ENCODE assay signal across 34 mouse cellular contexts in the genomic region with DNA sequence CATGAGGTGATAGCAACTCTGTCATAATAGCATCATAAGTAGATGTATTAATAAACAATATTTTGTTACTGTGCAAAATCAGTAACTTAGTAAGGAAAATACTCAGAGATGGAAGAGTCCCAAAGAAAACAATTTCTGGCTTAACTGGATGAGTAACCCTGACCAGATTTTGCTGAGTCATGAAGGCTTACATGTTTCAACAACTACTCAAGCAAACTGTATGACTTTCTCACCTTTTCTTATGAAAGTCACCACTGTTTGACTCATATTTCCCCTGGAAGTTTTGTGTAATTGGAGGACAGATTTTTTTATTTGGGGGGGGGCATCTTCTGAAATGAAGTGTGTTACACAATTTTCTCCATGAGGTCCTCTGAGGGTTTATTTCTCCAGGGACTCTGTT. TPM values are rescaled to one million over a fixed set of nuclear protein-coding genes. Genes with fewer than 3 reads are reported as not detected.
A peak's percentile ranks its signal among the peaks of the same experiment; 100 is the strongest.
DNase-seq lines count a peak whose midpoint lies in the region; TF ChIP-seq lines count a peak whose summit lies in the region.
"Had no signal": no experiment of that assay in that cellular context is flagged by ENCODE, and none has a peak within 500 bp of the region (broad histone marks: within the 10 kb centered on the region; RNA-seq: fewer than 3 reads in every experiment).

No protein-coding gene starts in this region.

- in situ Hi-C loops in ES-E14 (cut with MboI; ENCODE audit: low sequenced_read_pairs in 2 of 2, unreplicated experiment in 2 of 2): no loop called here

- DNase-seq in liver, adult 2 months (ENCODE audit: extremely low read depth, low read depth, low spot score): peak; percentile 69
- DNase-seq in liver (no peak), 416B (ENCODE audit: low read depth) (peak; percentile 61), ES-E14 (ENCODE audit: low read depth, low spot score) (no peak)
- DNase-seq in fat pad, adult 2 months (ENCODE audit: extremely low read depth, low read depth, low spot score): peak; percentile 42
- no peak for DNase-seq in layer of hippocampus, postnatal 10 days (ENCODE audit: low spot score in 2 of 2)
- no peak for DNase-seq in yolk sac, embryonic 10.5 days (ENCODE audit: low spot score)
- DNase-seq: adrenal gland, postnatal 10 days; cerebellum, adult 2 months; cerebellum, postnatal 25 days; forebrain, postnatal 0 days; gastrocnemius, postnatal 14 days; heart, adult 11 months; heart, postnatal 10 days; kidney, postnatal 4 days; layer of hippocampus, adult 9-11 months; liver, postnatal 0 days; lung, postnatal 14 days; right cerebral cortex, adult 18-20 months; thymus, postnatal 36 days had no signal

- H3K27ac ChIP-seq in liver, adult 2 months (replicated peaks; ENCODE audit: insufficient read depth, low read depth, low read length): no peak overlapping the region
- H3K27ac ChIP-seq in ES-E14 (ENCODE audit: insufficient read depth, low read depth, low read length, poor library complexity, severe bottlenecking): no peak overlapping the region
- H3K27ac ChIP-seq: embryonic facial prominence, embryonic 13.5 days; forebrain, embryonic 10.5 days; hindbrain, embryonic 10.5 days; intestine, embryonic 15.5 days; kidney, embryonic 15.5 days; left cerebral cortex, adult 2 months; limb, embryonic 10.5 days; midbrain, embryonic 13.5 days; neural tube, embryonic 13.5 days; stomach, embryonic 15.5 days had no signal

- H3K36me3 ChIP-seq in liver, adult 2 months (ENCODE audit: control insufficient read depth, insufficient read depth, low read length): no peaks in the 10 kb centered on the region
- H3K36me3 ChIP-seq in ES-E14 (ENCODE audit: control insufficient read depth, insufficient read depth, low read length, poor library complexity, severe bottlenecking): no peaks in the 10 kb centered on the region
- H3K36me3 ChIP-seq: embryonic facial prominence, embryonic 13.5 days; forebrain, embryonic 10.5 days; heart, embryonic 12.5 days; hindbrain, embryonic 10.5 days; intestine, embryonic 15.5 days; kidney, embryonic 15.5 days; limb, embryonic 10.5 days; midbrain, embryonic 13.5 days; neural tube, embryonic 13.5 days; stomach, embryonic 15.5 days had no signal

- no peak for TF ChIP-seq POLR2A in liver, adult 2 months (IDR thresholded peaks at IDR 0.05; ENCODE audit: extremely low read depth, insufficient read depth, low read length)

- no peak overlapping the region for H3K9ac ChIP-seq in liver, adult 2 months (ENCODE audit: low read depth, low read length)
- no peak overlapping the region for H3K9ac ChIP-seq in ES-E14 (ENCODE audit: insufficient read depth, low read depth, low read length, poor library complexity, severe bottlenecking)
- H3K9ac ChIP-seq: embryonic facial prominence, embryonic 13.5 days; forebrain, postnatal 0 days; heart, embryonic 12.5 days; intestine, embryonic 15.5 days; kidney, embryonic 15.5 days; liver, postnatal 0 days; midbrain, embryonic 13.5 days; neural tube, embryonic 13.5 days; stomach, embryonic 15.5 days had no signal

- no peaks in the 10 kb centered on the region for H3K27me3 ChIP-seq in liver, adult 2 months (ENCODE audit: control insufficient read depth, insufficient read depth, low read length)
- H3K27me3 ChIP-seq: embryonic facial prominence, embryonic 13.5 days; heart, embryonic 12.5 days; intestine, embryonic 15.5 days; kidney, embryonic 15.5 days; megakaryocyte, embryonic 14.5 days; midbrain, embryonic 13.5 days; neural tube, embryonic 13.5 days; stomach, embryonic 15.5 days had no signal

- no peak for TF ChIP-seq CTCF in liver, adult 2 months (IDR thresholded peaks at IDR 0.05; ENCODE audit: low read depth, low read length)

- H3K4me1 ChIP-seq in liver, adult 2 months (ENCODE audit: control insufficient read depth, insufficient read depth, low read length): no peaks in the 10 kb centered on the region; the same call in 1 of the 2 replicates
- H3K4me1 ChIP-seq in ES-E14 (ENCODE audit: control insufficient read depth in 2 of 2, insufficient read depth in 2 of 2, low read length in 2 of 2, poor library complexity in 1 of 2): no peaks in the 10 kb centered on the region
- H3K4me1 ChIP-seq: embryonic facial prominence, embryonic 13.5 days; forebrain, embryonic 10.5 days; heart, embryonic 12.5 days; hindbrain, embryonic 10.5 days; intestine, embryonic 15.5 days; kidney, embryonic 15.5 days; limb, embryonic 10.5 days; megakaryocyte, embryonic 14.5 days; midbrain, embryonic 13.5 days; neural tube, embryonic 13.5 days; stomach, embryonic 15.5 days had no signal

- no peaks in the 10 kb centered on the region for H3K9me3 ChIP-seq in ES-E14 (ENCODE audit: control insufficient read depth, insufficient read depth, low read depth, low read length)
- H3K9me3 ChIP-seq: embryonic facial prominence, embryonic 13.5 days; forebrain, embryonic 10.5 days; heart, embryonic 12.5 days; hindbrain, embryonic 10.5 days; intestine, embryonic 15.5 days; kidney, embryonic 15.5 days; limb, embryonic 10.5 days; megakaryocyte, embryonic 14.5 days; midbrain, embryonic 13.5 days; neural tube, embryonic 13.5 days; stomach, embryonic 15.5 days had no signal

- no peaks in the 10 kb centered on the region for H3K79me2 ChIP-seq in liver, adult 2 months (ENCODE audit: control insufficient read depth, insufficient read depth, low read length)

- H3K4me3 ChIP-seq in liver, adult 2 months (ENCODE audit: insufficient read depth, low read depth, low read length): no peak overlapping the region
- no peak overlapping the region for H3K4me3 ChIP-seq in ES-E14 (ENCODE audit: insufficient read depth in 1 of 2, low read depth in 1 of 2, low read length in 2 of 2, poor library complexity in 1 of 2, severe bottlenecking in 1 of 2)
- H3K4me3 ChIP-seq: embryonic facial prominence, embryonic 13.5 days; forebrain, embryonic 10.5 days; heart, embryonic 12.5 days; hindbrain, embryonic 10.5 days; intestine, embryonic 15.5 days; kidney, embryonic 15.5 days; left cerebral cortex, adult 2 months; limb, embryonic 10.5 days; megakaryocyte, embryonic 14.5 days; midbrain, embryonic 13.5 days; neural tube, embryonic 13.5 days; stomach, embryonic 15.5 days had no signal

TF ChIP-seq in ES-E14, 5 proteins besides CTCF, POLR2A, EP300 and RAD21:
- TF ChIP-seq ZNF384 (IDR thresholded peaks at IDR 0.05; ENCODE audit: low read depth, low read length): no peak
- TF ChIP-seq HCFC1 (IDR thresholded peaks at IDR 0.05; ENCODE audit: borderline replicate concordance, insufficient read depth, low read length): no peak
- peak; percentile 77 for TF ChIP-seq MAFK (IDR thresholded peaks at IDR 0.05; ENCODE audit: insufficient read depth, low read depth, low read length)
- TF ChIP-seq ZC3H11A (IDR thresholded peaks at IDR 0.05; ENCODE audit: borderline replicate concordance, low read depth, low read length): no peak
- TF ChIP-seq CHD2 (IDR thresholded peaks at IDR 0.05; ENCODE audit: low read depth, low read length): no peak

RNA-seq across cellular contexts. Expression of a gene that starts 31.3 kb away (rescaled TPM):
- 0.09 and 0.20 TPM in 2 replicates for total RNA-seq in liver, adult 2 months (2014; rRNA removed)
- polyA plus RNA-seq in liver, adult 2 months (2012; rRNA removed): 0.49 TPM in 1 of 2 replicates, not detected in the other
- total RNA-seq in ES-E14 (2012; rRNA removed): 0.18 TPM in 1 of 2 replicates, not detected in the other
- total RNA-seq in layer of hippocampus, postnatal 10 days (2021): not detected
- total RNA-seq: forebrain, postnatal 0 days; gastrocnemius, postnatal 14 days; heart, postnatal 10 days; left cerebral cortex, adult 2 months had no signal
- polyA plus RNA-seq: cerebellum, adult 2 months; forebrain, postnatal 0 days; heart, embryonic 12.5 days; hindbrain, embryonic 10.5 days; hindbrain, embryonic 16.5 days; intestine, embryonic 15.5 days; limb, embryonic 10.5 days; liver, embryonic 11.5 days; midbrain, embryonic 13.5 days; neural tube, embryonic 13.5 days; stomach, embryonic 15.5 days had no signal

RNA-seq across cellular contexts. Expression of a gene that starts 43.3 kb away (rescaled TPM):
- not detected in 2 replicates for total RNA-seq in liver, adult 2 months (2014; rRNA removed)
- not detected in 2 replicates for polyA plus RNA-seq in liver, adult 2 months (2012; rRNA removed)
- total RNA-seq in ES-E14 (2012; rRNA removed): not detected in 2 replicates
- not detected for total RNA-seq in layer of hippocampus, postnatal 10 days (2021)
- total RNA-seq: adrenal gland, postnatal 10 days; forebrain, postnatal 0 days; gastrocnemius, postnatal 14 days; heart, postnatal 10 days; left cerebral cortex, adult 2 months had no signal
- polyA plus RNA-seq: cerebellum, adult 2 months; embryonic facial prominence, embryonic 13.5 days; forebrain, embryonic 10.5 days; forebrain, postnatal 0 days; heart, embryonic 12.5 days; hindbrain, embryonic 10.5 days; hindbrain, embryonic 16.5 days; intestine, embryonic 15.5 days; kidney, embryonic 15.5 days; limb, embryonic 10.5 days; liver, embryonic 11.5 days; liver, postnatal 0 days; midbrain, embryonic 13.5 days; neural tube, embryonic 13.5 days; stomach, embryonic 15.5 days had no signal

RNA-seq across cellular contexts. Expression of a gene that starts 53.9 kb away (rescaled TPM):
- 141 and 268 TPM in 2 replicates for total RNA-seq in liver, adult 2 months (2014; rRNA removed)
- polyA plus RNA-seq in liver, adult 2 months (2012; rRNA removed): 6.7 and 10.2 TPM in 2 replicates
- total RNA-seq in ES-E14 (2012; rRNA removed): not detected in 2 replicates
- total RNA-seq in layer of hippocampus, postnatal 10 days (2021): not detected
- total RNA-seq: forebrain, postnatal 0 days; gastrocnemius, postnatal 14 days; heart, postnatal 10 days; left cerebral cortex, adult 2 months had no signal
- polyA plus RNA-seq: cerebellum, adult 2 months; forebrain, embryonic 10.5 days; forebrain, postnatal 0 days; heart, embryonic 12.5 days; hindbrain, embryonic 10.5 days; hindbrain, embryonic 16.5 days; limb, embryonic 10.5 days; midbrain, embryonic 13.5 days; neural tube, embryonic 13.5 days had no signal

Comparison
In these comparisons a context has a peak if more than half of its experiments do, and no peak if none do; other contexts are left out.
1. DNase-seq: peak in liver, adult 2 months (single experiment), 416B (single experiment) and fat pad, adult 2 months (single experiment); none in liver (single experiment), ES-E14 (single experiment), layer of hippocampus, postnatal 10 days (0 of 2) and yolk sac, embryonic 10.5 days (single experiment).
2. RNA of a gene that starts 53.9 kb away (total RNA-seq): 141 to 268 TPM in liver, adult 2 months; not detected in ES-E14 and not detected in layer of hippocampus, postnatal 10 days; every median in the first group is over 100 times any median in the second.